Mouse (Mus musculus) kidney, embryonic 14.5 days (tissue): ENCODE data around the gene Ubash3b. TPM values are rescaled to one million over a fixed set of nuclear protein-coding genes. Genes with fewer than 3 reads are reported as not detected.
A peak's percentile ranks its signal among the peaks of the same experiment; 100 is the strongest.

Experiments used
- ATAC-seq: fragments of 200-750 bp; cut with Nextera tagmentation; 2 replicates; pipeline ENCODE4 v1.8.0; 2017; ENCODE audit warnings: moderate number of reproducible peaks, mild to moderate bottlenecking, moderate TSS enrichment, moderate library complexity; ENCODE audit not compliant: low FRiP score, low TSS enrichment
- H3K27ac ChIP-seq: fragments of 300-500 bp; sonication (generic); 2 replicates; pipeline ENCODE4 v1.5.1; 2014; ENCODE audit warnings: low read depth, mild to moderate bottlenecking, low read length, moderate library complexity, mixed read lengths
- H3K27me3 ChIP-seq: fragments of 300-500 bp; sonication (generic); 2 replicates; pipeline ENCODE4 v1.6.1; 2014; ENCODE audit warnings: mild to moderate bottlenecking, low read length; ENCODE audit not compliant: control insufficient read depth, insufficient read depth
- H3K36me3 ChIP-seq: fragments of 300-500 bp; sonication (generic); 2 replicates; pipeline ENCODE4 v1.6.1; 2014; ENCODE audit warnings: low read length, mixed read lengths; ENCODE audit not compliant: control insufficient read depth, insufficient read depth
- H3K4me1 ChIP-seq: fragments of 300-500 bp; sonication (generic); 2 replicates; pipeline ENCODE4 v1.6.1; 2014; ENCODE audit warnings: low read length, mixed read lengths; ENCODE audit not compliant: control insufficient read depth, insufficient read depth
- H3K4me2 ChIP-seq: fragments of 300-500 bp; sonication (generic); replicated peaks from 2 replicates; pipeline ENCODE4 v1.6.1; 2014; ENCODE audit warnings: low read depth, mild to moderate bottlenecking, low read length
- H3K4me3 ChIP-seq: fragments of 300-500 bp; sonication (generic); 2 replicates; pipeline ENCODE4 v1.5.1; 2014; ENCODE audit warnings: mild to moderate bottlenecking, low read length
- H3K9ac ChIP-seq: fragments of 300-500 bp; sonication (generic); 2 replicates; pipeline ENCODE4 v1.6.1; 2014; ENCODE audit warnings: low read depth, mild to moderate bottlenecking, low read length, moderate library complexity
- H3K9me3 ChIP-seq: fragments of 300-500 bp; sonication (generic); 2 replicates; pipeline ENCODE4 v1.6.1; 2016; ENCODE audit warnings: low read length; ENCODE audit not compliant: control insufficient read depth
- WGBS: fragments of 180-500 bp; shearing (Covaris S2); extraction: QIAGEN DNeasy Blood & Tissue Kit; methylation state at CpG from one replicate; pipeline ENCODE4 v1.1.7; 2014; 5-methylcytosine and 5-hydroxymethylcytosine counted together
- polyA plus RNA-seq: library from polyadenylated mRNA; unstranded; fragments of >200 nt; fragmentation: Nextera tagmentation; extraction: Ambion mirVana; gene quantifications from 2 replicates; pipeline ENCODE4 v1.2.1, GENCODE M21; 2014

The Ubash3b gene
- polyA plus RNA-seq, 1 experiment from 2014 or later: 9.3 TPM

- peak; percentile 71 for ATAC-seq
- no peaks in the 10 kb centered on the region for H3K9me3 ChIP-seq
- H3K27ac ChIP-seq: no peak within 1 kb of the TSS
- peaks cover 31% of the 10 kb centered on the region for H3K27me3 ChIP-seq
- H3K36me3 ChIP-seq: no peaks in the 10 kb centered on the region
- peak within 1 kb of the TSS; percentile 55; the same call in 1 of the 2 replicates for H3K9ac ChIP-seq
- WGBS: 2% methylated on average over 48 of the region's 51 CpGs
- H3K4me1 ChIP-seq: 0 out of 2 replicates have a peak, but pooled peaks cover 4% of the 10 kb centered on the region
- H3K4me2 ChIP-seq: peak within 1 kb of the TSS; percentile 86
- H3K4me3 ChIP-seq: peak within 1 kb of the TSS; percentile 40
Measured at GRCm38 (mm10) chr9:40963586-40964417, 197.7 kb downstream of the Ubash3b start, which contains the start of gene Jhy. TSS of gene Jhy (minus strand) at chr9:40964118.

GRCm38 (mm10) chr9:40961401-40961800, 200.1 kb downstream of the Ubash3b start:
- peaks cover 31% of the 10 kb centered on the region for H3K27me3 ChIP-seq

More at GRCm38 (mm10) chr9:40961401-40961800, 200.1 kb downstream of the Ubash3b start:
- no peak overlapping the region for H3K4me3 ChIP-seq
- 51% methylated on average over 3 of the region's 3 CpGs for WGBS
- 0 out of 2 replicates have a peak, but pooled peaks cover 4% of the 10 kb centered on the region for H3K4me1 ChIP-seq
- H3K9ac ChIP-seq: no peak overlapping the region
- ATAC-seq: no peak
- no peak overlapping the region for H3K4me2 ChIP-seq
- H3K9me3 ChIP-seq: no peaks in the 10 kb centered on the region
- no peaks in the 10 kb centered on the region for H3K36me3 ChIP-seq
- no peak overlapping the region for H3K27ac ChIP-seq

Other genes with a start within 250 kb of the Ubash3b start
- gene Jhy, start 197.6 kb downstream of the Ubash3b start, polyA plus RNA-seq: 0.34 and 0.60 TPM in 2 replicates
- gene Crtam, start 157.1 kb downstream of the Ubash3b start, polyA plus RNA-seq: 0.15 and 0.17 TPM in 2 replicates